Mouse (Mus musculus): ENCODE data around the gene Chst11. TPM values are rescaled to one million over a fixed set of nuclear protein-coding genes. Genes with fewer than 3 reads are reported as not detected.
A peak's percentile ranks its signal among the peaks of the same experiment; 100 is the strongest.

The Chst11 gene
- total RNA-seq (2022), result 1 to 10 TPM; 2.1 to 3.1 (median 2.7) TPM

GRCm38 (mm10) chr10:82984950-82985699, at the start of gene Chst11:
Gene Chst11, plus strand, starts transcription at chr10:82985498.
- peak; percentile 73 for DNase-seq (ENCODE audit: low spot score)

GRCm38 (mm10) chr10:82935774-82936173, 49.5 kb upstream of the Chst11 start:
- DNase-seq (ENCODE audit: low spot score), result no peak

- no peak for DNase-seq (ENCODE audit: low spot score)
Measured at GRCm38 (mm10) chr10:82953415-82953814, 31.9 kb upstream of the Chst11 start.

- no peak for DNase-seq (ENCODE audit: low spot score)
Measured at GRCm38 (mm10) chr10:82955117-82955516, 30.2 kb upstream of the Chst11 start.

GRCm38 (mm10) chr10:82958218-82958761, 27.0 kb upstream of the Chst11 start:
- DNase-seq (ENCODE audit: low spot score), result peak; percentile 13

GRCm38 (mm10) chr10:82959316-82959715, 26.0 kb upstream of the Chst11 start:
- DNase-seq (ENCODE audit: low spot score), result no peak

- DNase-seq (ENCODE audit: low spot score), result no peak
Measured at GRCm38 (mm10) chr10:82961302-82961701, 24.0 kb upstream of the Chst11 start.

GRCm38 (mm10) chr10:82962018-82962417, 23.3 kb upstream of the Chst11 start:
- DNase-seq (ENCODE audit: low spot score), result no peak

- no peak for DNase-seq (ENCODE audit: low spot score)
Measured at GRCm38 (mm10) chr10:82962472-82963020, 22.8 kb upstream of the Chst11 start.

- DNase-seq (ENCODE audit: low spot score), result no peak
Measured at GRCm38 (mm10) chr10:82964491-82964890, 20.8 kb upstream of the Chst11 start.

GRCm38 (mm10) chr10:82966672-82967071, 18.6 kb upstream of the Chst11 start:
- DNase-seq (ENCODE audit: low spot score), result no peak

GRCm38 (mm10) chr10:82969612-82970011, 15.7 kb upstream of the Chst11 start:
- DNase-seq (ENCODE audit: low spot score), result no peak

- DNase-seq (ENCODE audit: low spot score), result no peak
Measured at GRCm38 (mm10) chr10:82971549-82971948, 13.7 kb upstream of the Chst11 start.

GRCm38 (mm10) chr10:82974201-82974600, 11.1 kb upstream of the Chst11 start:
- DNase-seq (ENCODE audit: low spot score), result no peak

- DNase-seq (ENCODE audit: low spot score), result no peak
Measured at GRCm38 (mm10) chr10:82974627-82975177, 10.6 kb upstream of the Chst11 start.

- DNase-seq (ENCODE audit: low spot score), result no peak
Measured at GRCm38 (mm10) chr10:82975806-82976205, 9.5 kb upstream of the Chst11 start.

- DNase-seq (ENCODE audit: low spot score), result no peak
Measured at GRCm38 (mm10) chr10:82982286-82982685, 3.0 kb upstream of the Chst11 start.

- peak; percentile 33 for DNase-seq (ENCODE audit: low spot score)
Measured at GRCm38 (mm10) chr10:82985700-82986131, 418 bp downstream of the Chst11 start.

- no peak for DNase-seq (ENCODE audit: low spot score)
Measured at GRCm38 (mm10) chr10:82986251-82986992, 1.1 kb downstream of the Chst11 start.

GRCm38 (mm10) chr10:82986993-82987349, 1.7 kb downstream of the Chst11 start:
- no peak for DNase-seq (ENCODE audit: low spot score)

GRCm38 (mm10) chr10:82987394-82987793, 2.1 kb downstream of the Chst11 start:
- no peak for DNase-seq (ENCODE audit: low spot score)

- DNase-seq (ENCODE audit: low spot score), result no peak
Measured at GRCm38 (mm10) chr10:82989418-82990025, 4.2 kb downstream of the Chst11 start.

All from heart, adult 8-10 months (tissue).